18 mouse cellular contexts compared by ENCODE assay signal in the genomic region with DNA sequence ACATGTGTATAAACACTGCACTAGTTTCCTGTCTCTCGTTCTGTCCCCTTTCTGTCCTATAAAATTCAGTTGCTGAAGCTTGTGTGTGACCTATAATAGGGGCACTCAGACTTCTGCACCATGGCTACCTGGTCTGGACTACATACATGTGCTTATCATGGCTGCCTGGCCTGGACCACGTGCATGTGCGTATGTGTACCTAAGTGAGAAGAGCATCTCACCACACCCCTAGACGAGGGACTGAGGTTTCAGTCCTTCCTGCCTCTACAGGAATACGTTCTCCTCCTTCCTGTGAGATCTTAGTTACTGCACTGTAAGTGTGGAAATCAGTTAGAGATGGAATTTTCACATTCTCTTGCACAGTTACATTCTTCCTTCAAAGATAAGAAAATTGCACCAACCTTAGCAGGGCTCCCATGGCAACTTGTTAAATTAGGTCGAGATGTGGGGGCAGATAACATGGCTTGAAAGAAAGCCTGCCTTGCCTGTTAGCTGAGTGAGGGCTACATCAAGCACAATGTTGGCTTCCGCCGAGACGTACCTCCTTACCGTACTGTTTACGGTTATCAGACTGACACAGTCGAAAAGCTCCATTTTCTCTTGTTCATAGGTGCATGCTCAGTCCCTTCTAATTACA.
DNase-seq lines count a peak whose midpoint lies in the region; ATAC-seq lines count a peak whose summit lies in the region.
"Had no signal": no experiment of that assay in that cellular context is flagged by ENCODE, and none has a peak within 500 bp of the region (broad histone marks: within the 10 kb centered on the region; RNA-seq: fewer than 3 reads in every experiment).

No protein-coding gene starts in this region.

- no peak for DNase-seq in midbrain, embryonic 11.5 days (ENCODE audit: low spot score, missing footprints)
- DNase-seq in CD8-positive naive resting alpha-beta T cell, adult 2 months (ENCODE audit: low read depth in 2 of 2, low spot score in 2 of 2) = peak; percentile 71 to 72
- DNase-seq in thymus, postnatal 10 days (ENCODE audit: low spot score in 2 of 2) = peak; percentile 70 to 80
- no peak for DNase-seq in adrenal gland, adult 8-10 months
- no peak for DNase-seq in right cerebral cortex, postnatal 14 days
- DNase-seq: cerebellum, postnatal 14 days; gastrocnemius, postnatal 14 days; heart, postnatal 4 days; kidney, postnatal 14 days; lung, postnatal 10 days; spleen, adult 18-20 months had no signal

- no peaks in the 10 kb centered on the region for H3K27me3 ChIP-seq in midbrain, embryonic 13.5 days
- no peaks in the 10 kb centered on the region for H3K27me3 ChIP-seq in midbrain, embryonic 11.5 days (ENCODE audit: control insufficient read depth, insufficient read depth, low read length)
- H3K27me3 ChIP-seq: heart, embryonic 12.5 days; liver, embryonic 12.5 days; midbrain, embryonic 12.5 days; neural tube, embryonic 12.5 days had no signal

- no peak overlapping the region for H3K9ac ChIP-seq in midbrain, embryonic 13.5 days (replicated peaks)
- H3K9ac ChIP-seq in midbrain, embryonic 11.5 days (ENCODE audit: low read length) = no peak overlapping the region
- H3K9ac ChIP-seq: heart, embryonic 12.5 days; liver, embryonic 12.5 days; midbrain, embryonic 12.5 days; neural tube, embryonic 12.5 days had no signal

- 85% methylated on average over 12 of the region's 12 CpGs for WGBS in midbrain, embryonic 13.5 days
- 91% methylated on average over 12 of the region's 12 CpGs for WGBS in midbrain, embryonic 11.5 days

- no peaks in the 10 kb centered on the region for H3K9me3 ChIP-seq in midbrain, embryonic 13.5 days
- H3K9me3 ChIP-seq in midbrain, embryonic 11.5 days (ENCODE audit: control insufficient read depth, low read length) = no peaks in the 10 kb centered on the region
- H3K9me3 ChIP-seq: heart, embryonic 12.5 days; liver, embryonic 12.5 days; midbrain, embryonic 12.5 days; neural tube, embryonic 12.5 days had no signal

- no peak overlapping the region for H3K27ac ChIP-seq in midbrain, embryonic 13.5 days
- no peak overlapping the region for H3K27ac ChIP-seq in midbrain, embryonic 11.5 days (ENCODE audit: low read depth, low read length)
- H3K27ac ChIP-seq: liver, embryonic 12.5 days; midbrain, embryonic 12.5 days; neural tube, embryonic 12.5 days; stomach, postnatal 0 days had no signal

- H3K4me2 ChIP-seq in midbrain, embryonic 13.5 days (replicated peaks) = no peak overlapping the region
- H3K4me2 ChIP-seq in midbrain, embryonic 11.5 days = no peak overlapping the region
- H3K4me2 ChIP-seq: heart, embryonic 12.5 days; liver, embryonic 12.5 days; midbrain, embryonic 12.5 days; neural tube, embryonic 12.5 days had no signal

- peak; percentile 40; the same call in 1 of the 2 replicates for ATAC-seq in midbrain, embryonic 13.5 days
- no peak for ATAC-seq in midbrain, embryonic 11.5 days (ENCODE audit: low FRiP score)
- peak; percentile 41 for ATAC-seq in inflammation-experienced regulatory T-cells, adult 6 months
- ATAC-seq: liver, embryonic 12.5 days had no signal

- H3K4me1 ChIP-seq in midbrain, embryonic 13.5 days (replicated peaks) = no peaks in the 10 kb centered on the region
- no peaks in the 10 kb centered on the region for H3K4me1 ChIP-seq in midbrain, embryonic 11.5 days (ENCODE audit: control insufficient read depth, insufficient read depth, low read length)
- H3K4me1 ChIP-seq: liver, embryonic 12.5 days; midbrain, embryonic 12.5 days; neural tube, embryonic 12.5 days had no signal

- no peaks in the 10 kb centered on the region for H3K36me3 ChIP-seq in midbrain, embryonic 13.5 days
- H3K36me3 ChIP-seq in midbrain, embryonic 11.5 days (ENCODE audit: control insufficient read depth, insufficient read depth, low read length) = no peaks in the 10 kb centered on the region
- H3K36me3 ChIP-seq: midbrain, embryonic 12.5 days; neural tube, embryonic 12.5 days had no signal

- no peak overlapping the region for H3K4me3 ChIP-seq in midbrain, embryonic 13.5 days (replicated peaks)
- no peak overlapping the region for H3K4me3 ChIP-seq in midbrain, embryonic 11.5 days (ENCODE audit: low read depth, low read length)
- H3K4me3 ChIP-seq: heart, embryonic 12.5 days; liver, embryonic 12.5 days; midbrain, embryonic 12.5 days; neural tube, embryonic 12.5 days had no signal

Comparison
In these comparisons a context has a peak if more than half of its experiments do, and no peak if none do; other contexts are left out.
1. DNase-seq: peak in CD8-positive naive resting alpha-beta T cell, adult 2 months (2 of 2) and thymus, postnatal 10 days (2 of 2); none in midbrain, embryonic 11.5 days (single experiment), adrenal gland, adult 8-10 months (single experiment) and right cerebral cortex, postnatal 14 days (single experiment).